Mouse (Mus musculus) spleen, postnatal 36 days (tissue): ENCODE data around the gene Sptbn1.

Source experiments
- DNase-seq, 2 experiments: peaks; one replicate each; pipeline ENCODE4 v3.0.0; 2022; ENCODE audit warnings: low spot score in 2 of 2, mixed read lengths in 1 of 2

Gene Sptbn1

GRCm38 (mm10) chr11:30267892-30268647 is at the start of gene Sptbn1:
TSS of gene Sptbn1 (minus strand) at chr11:30268175.
- peak; percentile 21 to 37 for DNase-seq

- no peak for DNase-seq
These were observed 26.3 kb upstream of the Sptbn1 start for GRCm38 (mm10) chr11:30294279-30294678.

- no peak for DNase-seq
These were observed 24.5 kb upstream of the Sptbn1 start for GRCm38 (mm10) chr11:30292221-30293160.

- DNase-seq = peak in 1 of 2 experiments; percentile 10
These were observed 23.2 kb upstream of the Sptbn1 start for GRCm38 (mm10) chr11:30291155-30291554.

- no peak for DNase-seq
These were observed 21.8 kb upstream of the Sptbn1 start for GRCm38 (mm10) chr11:30289470-30290431.

GRCm38 (mm10) chr11:30288075-30288474 is 20.1 kb upstream of the Sptbn1 start:
- no peak for DNase-seq

GRCm38 (mm10) chr11:30283710-30284109 is 15.7 kb upstream of the Sptbn1 start:
- DNase-seq = no peak

- DNase-seq = no peak
These were observed 13.1 kb upstream of the Sptbn1 start for GRCm38 (mm10) chr11:30281096-30281495.

GRCm38 (mm10) chr11:30279278-30279677 is 11.3 kb upstream of the Sptbn1 start:
- DNase-seq = no peak

GRCm38 (mm10) chr11:30275436-30276031 is 7.6 kb upstream of the Sptbn1 start:
- no peak for DNase-seq

GRCm38 (mm10) chr11:30269524-30269923 is 1.5 kb upstream of the Sptbn1 start:
- DNase-seq = no peak

GRCm38 (mm10) chr11:30268648-30269375 is 837 bp upstream of the Sptbn1 start:
- DNase-seq = no peak

- peak; percentile 4 to 6 for DNase-seq
These were observed 711 bp downstream of the Sptbn1 start for GRCm38 (mm10) chr11:30267036-30267891.

GRCm38 (mm10) chr11:30266691-30267035 is 1.3 kb downstream of the Sptbn1 start:
- no peak for DNase-seq

GRCm38 (mm10) chr11:30265666-30266065 is 2.3 kb downstream of the Sptbn1 start:
- no peak for DNase-seq

GRCm38 (mm10) chr11:30263627-30264026 is 4.3 kb downstream of the Sptbn1 start:
- no peak for DNase-seq

- no peak for DNase-seq
These were observed 9.1 kb downstream of the Sptbn1 start for GRCm38 (mm10) chr11:30258739-30259350.

GRCm38 (mm10) chr11:30257812-30258211 is 10.2 kb downstream of the Sptbn1 start:
- DNase-seq = no peak

GRCm38 (mm10) chr11:30257085-30257484 is 10.9 kb downstream of the Sptbn1 start:
- no peak for DNase-seq
